Mouse (Mus musculus): ENCODE data around the gene Zxdb. TPM values are rescaled to one million over a fixed set of nuclear protein-coding genes. Genes with fewer than 3 reads are reported as not detected.

The Zxdb gene
- polyA plus RNA-seq, 1 experiment from 2014 or later = 0.64 TPM

Other genes with a start within 250 kb of the Zxdb start
- gene Maged1, start 182.4 kb upstream of the Zxdb start, polyA plus RNA-seq (2016; fragmentation: Nextera tagmentation; extraction: Ambion mirVana) = 497 and 590 TPM in 2 replicates
- 5.9 and 7.2 TPM in 2 replicates for gene Gspt2, start 88.5 kb upstream of the Zxdb start, polyA plus RNA-seq (2016; fragmentation: Nextera tagmentation; extraction: Ambion mirVana)

Measured in heart, embryonic 10.5 days (tissue).